Comparison of ENCODE assay signal across 21 mouse cellular contexts in the genomic region with DNA sequence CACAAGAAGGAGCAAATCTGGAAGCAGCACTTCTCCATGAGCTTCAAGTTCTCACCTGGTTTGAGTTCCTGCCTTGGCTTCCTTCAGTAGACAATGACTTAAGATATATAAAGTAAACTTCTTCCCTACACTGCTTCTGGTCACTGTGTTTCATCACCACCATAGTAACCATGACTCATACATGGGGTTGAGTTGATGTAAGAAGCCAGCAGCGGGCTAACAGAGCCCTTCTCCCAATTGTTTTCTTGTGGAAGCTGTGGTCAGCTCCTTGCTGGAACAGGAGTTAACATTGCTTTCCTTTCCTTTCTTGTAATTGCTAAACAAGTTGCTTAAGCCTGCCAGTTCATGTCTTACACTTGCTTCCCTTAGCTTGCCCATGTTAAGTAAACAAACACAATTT.
"Had no signal": no experiment of that assay in that cellular context is flagged by ENCODE, and none has a peak within 500 bp of the region (broad histone marks: within the 10 kb centered on the region; RNA-seq: fewer than 3 reads in every experiment).

No protein-coding gene starts in this region.

- H3K4me3 ChIP-seq: kidney, embryonic 15.5 days; limb, embryonic 10.5 days; limb, embryonic 13.5 days; liver, embryonic 12.5 days; liver, embryonic 15.5 days; lung, embryonic 15.5 days; midbrain, embryonic 12.5 days; midbrain, embryonic 15.5 days; neural tube, embryonic 12.5 days; neural tube, embryonic 15.5 days; stomach, embryonic 15.5 days had no signal

- H3K27ac ChIP-seq: kidney, embryonic 15.5 days; limb, embryonic 10.5 days; limb, embryonic 13.5 days; liver, embryonic 12.5 days; liver, embryonic 15.5 days; lung, embryonic 15.5 days; macrophage; midbrain, embryonic 12.5 days; midbrain, embryonic 15.5 days; neural tube, embryonic 12.5 days; neural tube, embryonic 15.5 days; stomach, embryonic 15.5 days had no signal

- H3K9ac ChIP-seq: kidney, embryonic 15.5 days; limb, embryonic 13.5 days; liver, embryonic 12.5 days; liver, embryonic 15.5 days; lung, embryonic 15.5 days; midbrain, embryonic 12.5 days; midbrain, embryonic 15.5 days; neural tube, embryonic 12.5 days; neural tube, embryonic 15.5 days; stomach, embryonic 15.5 days had no signal

- ATAC-seq: liver, embryonic 12.5 days; midbrain, embryonic 15.5 days had no signal

- H3K9me3 ChIP-seq: kidney, embryonic 15.5 days; limb, embryonic 10.5 days; limb, embryonic 13.5 days; liver, embryonic 12.5 days; liver, embryonic 15.5 days; lung, embryonic 15.5 days; midbrain, embryonic 12.5 days; midbrain, embryonic 15.5 days; neural tube, embryonic 12.5 days; neural tube, embryonic 15.5 days; stomach, embryonic 15.5 days had no signal

- H3K4me2 ChIP-seq: kidney, embryonic 15.5 days; limb, embryonic 13.5 days; liver, embryonic 12.5 days; liver, embryonic 15.5 days; lung, embryonic 15.5 days; midbrain, embryonic 12.5 days; midbrain, embryonic 15.5 days; neural tube, embryonic 12.5 days; neural tube, embryonic 15.5 days; stomach, embryonic 15.5 days had no signal

- H3K36me3 ChIP-seq: kidney, embryonic 15.5 days; limb, embryonic 10.5 days; limb, embryonic 13.5 days; liver, embryonic 12.5 days; liver, embryonic 15.5 days; lung, embryonic 15.5 days; midbrain, embryonic 12.5 days; midbrain, embryonic 15.5 days; neural tube, embryonic 12.5 days; neural tube, embryonic 15.5 days; stomach, embryonic 15.5 days had no signal

- H3K4me1 ChIP-seq: limb, embryonic 10.5 days; limb, embryonic 13.5 days; liver, embryonic 12.5 days; liver, embryonic 15.5 days; midbrain, embryonic 12.5 days; midbrain, embryonic 15.5 days; neural tube, embryonic 12.5 days; neural tube, embryonic 15.5 days; stomach, embryonic 15.5 days had no signal

- H3K27me3 ChIP-seq: kidney, embryonic 15.5 days; limb, embryonic 13.5 days; liver, embryonic 12.5 days; liver, embryonic 15.5 days; lung, embryonic 15.5 days; midbrain, embryonic 12.5 days; midbrain, embryonic 15.5 days; neural tube, embryonic 12.5 days; neural tube, embryonic 15.5 days; stomach, embryonic 15.5 days had no signal

- DNase-seq: kidney, adult 8-10 months; kidney, postnatal 10 days; kidney, postnatal 36 days; liver; lung, adult 18-20 months; right cerebral cortex, postnatal 25 days; spleen, adult 18-20 months; thymus, adult 18-20 months; thymus, postnatal 36 days had no signal
